Mouse (Mus musculus) brain, embryonic 14.5 days (tissue): Measurements from ENCODE around the gene Abhd17a.

Experiments used
- CTCF ChIP-seq: fragments of 200-500 bp; IDR thresholded peaks from 2 replicates; pipeline ENCODE4 v1.5.1; 2012; ENCODE audit warnings: inconsistent platforms, mild to moderate bottlenecking, moderate library complexity, borderline replicate concordance; ENCODE audit not compliant: insufficient read depth, insufficient read length; ENCODE audit errors: extremely low read depth
- POLR2A ChIP-seq: fragments of 200-500 bp; IDR thresholded peaks from 2 replicates; pipeline ENCODE4 v1.6.1; 2012; ENCODE audit warnings: mild to moderate bottlenecking, inconsistent platforms, borderline replicate concordance; ENCODE audit not compliant: poor library complexity, insufficient read depth, insufficient read length, severe bottlenecking; ENCODE audit errors: extremely low read depth

DNA sequence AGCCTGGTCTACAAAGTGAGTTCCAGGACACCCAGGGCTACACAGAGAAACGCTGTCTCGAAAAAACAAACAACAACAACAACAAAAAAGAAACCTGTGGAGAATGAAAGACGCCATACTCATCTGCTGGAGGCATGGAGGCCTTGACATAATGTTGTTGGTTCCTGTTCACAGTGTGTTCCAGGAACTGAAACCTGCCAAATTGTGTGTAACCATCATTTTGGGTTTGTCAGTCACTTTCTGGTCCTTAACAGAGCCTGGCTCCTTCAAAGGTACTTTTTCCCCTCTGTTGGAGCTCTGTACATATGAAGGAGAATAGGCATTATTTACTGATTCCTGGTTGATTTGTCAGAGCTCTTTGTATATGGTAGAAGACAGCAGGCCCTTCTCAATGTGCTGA lies 21.8 kb upstream of the Abhd17a start:
- TF ChIP-seq CTCF: no peak
- no peak for TF ChIP-seq POLR2A
